Mouse (Mus musculus): ENCODE measurements around the gene Xrn2.

GRCm38 (mm10) chr2:147014101-147014886 is 1.5 kb downstream of the Xrn2 start:
- TF ChIP-seq CTCF (IDR thresholded peaks at IDR 0.05; ENCODE audit: extremely low read depth, insufficient read depth, insufficient read length, insufficient replicate concordance) (no peak), POLR2A (IDR thresholded peaks at IDR 0.05; ENCODE audit: low read depth, low read length) (no peak)
